Comparison of ENCODE assay signal across 10 mouse cellular contexts in genomic region chr4:141871333-141871725, GRCm38 (mm10). TPM values are rescaled to one million over a fixed set of nuclear protein-coding genes. Genes with fewer than 3 reads are reported as not detected.
DNase-seq lines count a peak whose midpoint lies in the region; ATAC-seq and TF ChIP-seq lines count a peak whose summit lies in the region.
"Had no signal": no experiment of that assay in that cellular context is flagged by ENCODE, and none has a peak within 500 bp of the region (broad histone marks: within the 10 kb centered on the region; RNA-seq: fewer than 3 reads in every experiment).

No protein-coding gene starts in this region.

- TF ChIP-seq POLR2A in kidney, adult 2 months (IDR thresholded peaks at IDR 0.05; ENCODE audit: low read depth, low read length): no peak

- peak overlapping the region; percentile 95 for H3K4me2 ChIP-seq in intestine, embryonic 16.5 days (ENCODE audit: low read depth, low read length)

- ATAC-seq in cerebellum, adult (ENCODE audit: insufficient number of reproducible peaks, low FRiP score, low TSS enrichment): no peak
- ATAC-seq in intestine, embryonic 16.5 days: peak; percentile 39
- ATAC-seq in monocyte, adult 5-6 weeks (replicated peaks; ENCODE audit: insufficient number of reproducible peaks, low FRiP score, low TSS enrichment, poor library complexity, severe bottlenecking): 0 out of 2 replicates have a peak, but pooled peaks have one; percentile 14

- H3K27me3 ChIP-seq in intestine, embryonic 16.5 days (replicated peaks; ENCODE audit: control insufficient read depth, insufficient read depth, low read length): no peaks in the 10 kb centered on the region
- H3K27me3 ChIP-seq in kidney, adult 2 months (replicated peaks; ENCODE audit: control insufficient read depth, insufficient read depth, low read length): no peaks in the 10 kb centered on the region

- no peaks in the 10 kb centered on the region for H3K36me3 ChIP-seq in intestine, embryonic 16.5 days (ENCODE audit: control insufficient read depth, insufficient read depth, low read length)
- no peaks in the 10 kb centered on the region for H3K36me3 ChIP-seq in kidney, adult 2 months (ENCODE audit: control insufficient read depth, insufficient read depth, low read length)

- intact Hi-C loops in left cerebral cortex, adult 2 months (cut with DNase I): loop anchor here (5.0 kb wide), 1 partner anchor 334 kb away; the partner anchor contains the start of gene Spen
- intact Hi-C loops in left cerebral cortex, postnatal 25 days (cut with DNase I): no loop called here

- DNase-seq in cerebellum, adult 11-12 months: peak; percentile 20
- DNase-seq in left cerebral cortex, adult 2 months (ENCODE audit: extremely low spot score in 1 of 2, low spot score in 2 of 2): peak in 1 of 2 experiments; percentile 9
- no peak for DNase-seq in left cerebral cortex, postnatal 25 days (ENCODE audit: low spot score in 2 of 2)
- DNase-seq in embryo, embryonic 9.5 days (ENCODE audit: extremely low spot score): no peak
- DNase-seq in kidney, adult 2 months: no peak

- peak overlapping the region; percentile 86 for H3K4me3 ChIP-seq in left cerebral cortex, adult 2 months
- H3K4me3 ChIP-seq in intestine, embryonic 16.5 days (ENCODE audit: low read length): peak overlapping the region; percentile 81
- H3K4me3 ChIP-seq in kidney, adult 2 months (ENCODE audit: insufficient read depth, low read depth, low read length): no peak overlapping the region

- H3K27ac ChIP-seq in left cerebral cortex, adult 2 months: peak overlapping the region; percentile 86
- H3K27ac ChIP-seq in intestine, embryonic 16.5 days (ENCODE audit: low read length): peak overlapping the region; percentile 91
- no peak overlapping the region for H3K27ac ChIP-seq in kidney, adult 2 months (ENCODE audit: insufficient read depth, low read depth, low read length)

- 85% methylated on average over 3 of the region's 3 CpGs for WGBS in intestine, embryonic 16.5 days
- 82% methylated on average over 3 of the region's 3 CpGs for WGBS in kidney, adult 2 months

- peaks cover 68% of the 10 kb centered on the region for H3K4me1 ChIP-seq in intestine, embryonic 16.5 days (ENCODE audit: control insufficient read depth, insufficient read depth, low read length)
- 0 out of 2 replicates have a peak, but pooled peaks cover 10% of the 10 kb centered on the region for H3K4me1 ChIP-seq in kidney, adult 2 months (ENCODE audit: control insufficient read depth, insufficient read depth, low read length)

- no peaks in the 10 kb centered on the region for H3K9me3 ChIP-seq in intestine, embryonic 16.5 days (ENCODE audit: control insufficient read depth, low read length)

- no peak for TF ChIP-seq CTCF in left cerebral cortex, adult 2 months (IDR thresholded peaks at IDR 0.05)
- no peak for TF ChIP-seq CTCF in kidney, adult 2 months (conservative IDR thresholded peaks at IDR 0.05; ENCODE audit: insufficient read depth, insufficient read length, low read depth, low read length)

- H3K9ac ChIP-seq in intestine, embryonic 16.5 days (ENCODE audit: low read depth, low read length): peak overlapping the region; percentile 92

RNA-seq across cellular contexts. Expression of gene Efhd2, which starts 3.4 kb away (rescaled TPM):
- total RNA-seq in left cerebral cortex, adult 2 months (2021): 100 to 1,000 TPM; 271 to 279 TPM
- total RNA-seq in left cerebral cortex, postnatal 25 days (2021): 100 to 1,000 TPM; 204 to 233 TPM
- 140 and 163 TPM in 2 replicates for polyA plus RNA-seq in intestine, embryonic 16.5 days (2015; fragmentation: Nextera tagmentation; extraction: Ambion mirVana)
- 190 to 273 TPM (median 198 TPM) in 3 replicates for total RNA-seq in monocyte, adult 5-6 weeks (2017)
- 36.3 and 41.0 TPM in 2 replicates for polyA plus RNA-seq in kidney, adult 2 months (2012; rRNA removed)

RNA-seq across cellular contexts. Expression of gene Ctrc, which starts 25.2 kb away (rescaled TPM):
- total RNA-seq in left cerebral cortex, adult 2 months (2021): not detected
- not detected for total RNA-seq in left cerebral cortex, postnatal 25 days (2021)
- polyA plus RNA-seq in intestine, embryonic 16.5 days (2015; fragmentation: Nextera tagmentation; extraction: Ambion mirVana): 0.29 and 0.87 TPM in 2 replicates
- not detected in 3 replicates for total RNA-seq in monocyte, adult 5-6 weeks (2017)
- polyA plus RNA-seq in kidney, adult 2 months (2012; rRNA removed): 0.10 TPM in 1 of 2 replicates, not detected in the other
- total RNA-seq: left cerebral cortex, postnatal 14 days had no signal
- polyA plus RNA-seq: intestine, embryonic 14.5 days had no signal

RNA-seq across cellular contexts. Expression of gene Cela2a, which starts 45.4 kb away (rescaled TPM):
- not detected for total RNA-seq in left cerebral cortex, adult 2 months (2021)
- not detected for total RNA-seq in left cerebral cortex, postnatal 25 days (2021)
- 455 and 890 TPM in 2 replicates for polyA plus RNA-seq in intestine, embryonic 16.5 days (2015; fragmentation: Nextera tagmentation; extraction: Ambion mirVana)
- not detected in 3 replicates for total RNA-seq in monocyte, adult 5-6 weeks (2017)
- 0.52 TPM in 1 of 2 replicates, not detected in the other for polyA plus RNA-seq in kidney, adult 2 months (2012; rRNA removed)
- total RNA-seq: left cerebral cortex, postnatal 14 days had no signal
